Mouse (Mus musculus): ENCODE measurements at regions not wholly inside any gene's neighbourhood (a gene's known extent, or its start where the extent isn't known, plus 50 kb on each side); places are given as distances from the start of the nearest gene placed in this dataset.
A peak's percentile ranks its signal among the peaks of the same experiment; 100 is the strongest.

DNA sequence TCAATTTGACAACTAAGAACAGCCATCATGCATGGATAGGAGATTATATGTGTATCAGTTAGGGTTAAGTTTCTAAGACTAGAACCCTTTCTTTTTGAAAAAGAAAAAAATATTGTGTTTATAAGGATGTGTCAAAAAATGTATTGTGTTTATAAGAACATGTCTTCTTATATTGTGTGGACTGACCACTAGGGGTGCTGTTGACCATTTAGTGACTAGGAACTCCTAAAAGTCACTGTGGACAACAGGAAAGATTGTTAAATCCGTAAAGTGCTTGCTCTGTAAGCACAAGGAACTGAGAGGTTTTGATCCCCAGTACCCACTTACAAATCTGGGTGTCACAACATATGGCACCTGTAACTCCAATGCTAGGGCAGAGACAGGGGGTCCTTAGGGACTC is 170.6 kb downstream of the Fndc1 start:
- no peak overlapping the region for H3K4me3 ChIP-seq
- no peak for ATAC-seq (ENCODE audit: low FRiP score, low read depth)
- 67% methylated on average over 1 of the region's 1 CpGs for WGBS

DNA sequence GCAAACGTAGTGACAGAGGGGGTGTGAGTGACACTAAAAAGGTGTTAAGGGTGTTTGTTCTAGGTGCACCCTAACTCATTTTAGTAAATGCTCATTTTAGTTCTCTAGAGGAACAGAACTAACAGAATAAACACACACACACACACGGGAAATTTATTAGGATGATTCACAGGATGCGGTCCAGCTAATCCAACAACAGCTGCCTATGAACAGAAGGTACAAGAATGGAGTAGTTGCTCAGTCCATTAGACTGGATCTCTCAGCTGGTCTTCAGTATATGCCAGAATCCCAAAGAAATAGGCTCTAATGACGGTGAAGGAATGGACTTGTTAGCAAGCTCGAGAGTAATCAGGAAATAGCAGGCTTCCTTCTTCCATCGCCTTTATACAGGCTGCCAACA is 171.1 kb downstream of the Fndc1 start:
- no peak for ATAC-seq (ENCODE audit: low FRiP score, low read depth)
- Histone ChIP-seq H3K9me3 (no peaks in the 10 kb centered on the region), H3K4me2 (replicated peaks) (no peak overlapping the region), H3K4me3 (no peak overlapping the region), H3K36me3 (no peaks in the 10 kb centered on the region), H3K27me3 (replicated peaks) (no peaks in the 10 kb centered on the region), H3K4me1 (no peaks in the 10 kb centered on the region), H3K27ac (no peak overlapping the region), H3K9ac (no peak overlapping the region)
- 95% methylated on average over 6 of the region's 6 CpGs for WGBS

More for the DNA sequence above, 170.6 kb downstream of the Fndc1 start:
- H3K4me2 ChIP-seq (replicated peaks), result no peak overlapping the region
- H3K9ac ChIP-seq, result no peak overlapping the region
- no peaks in the 10 kb centered on the region for H3K9me3 ChIP-seq
- no peaks in the 10 kb centered on the region for H3K27me3 ChIP-seq (replicated peaks)
- no peaks in the 10 kb centered on the region for H3K4me1 ChIP-seq
- H3K36me3 ChIP-seq, result no peaks in the 10 kb centered on the region
- no peak overlapping the region for H3K27ac ChIP-seq

DNA sequence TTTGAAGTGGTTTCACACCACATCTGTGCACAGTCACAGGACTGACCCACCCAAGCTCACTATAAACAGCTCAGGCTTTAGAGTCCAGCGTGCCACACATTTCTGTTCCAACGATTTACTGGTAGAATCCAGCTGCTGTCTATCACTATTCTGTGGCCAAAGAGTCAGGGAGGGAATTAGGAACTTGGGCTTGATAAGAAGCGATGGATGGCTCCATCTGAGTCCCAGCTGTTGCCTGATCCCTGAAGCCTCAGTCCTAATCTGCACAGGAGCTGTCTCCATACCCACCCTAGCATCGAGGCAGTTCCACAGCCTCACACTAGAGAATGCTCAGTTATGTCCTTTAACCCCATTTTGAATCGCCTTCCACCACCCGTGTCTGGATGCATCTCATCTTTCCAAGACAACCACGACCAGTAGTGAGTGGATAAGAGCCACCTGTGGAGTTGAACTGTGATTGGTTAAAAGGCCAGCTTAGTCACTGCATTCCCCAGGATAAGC is 173.0 kb downstream of the Fndc1 start:
- Histone ChIP-seq H3K27ac (no peak overlapping the region), H3K27me3 (replicated peaks) (no peaks in the 10 kb centered on the region), H3K4me1 (no peaks in the 10 kb centered on the region), H3K4me3 (no peak overlapping the region), H3K9me3 (no peaks in the 10 kb centered on the region), H3K9ac (no peak overlapping the region), H3K4me2 (replicated peaks) (no peak overlapping the region), H3K36me3 (no peaks in the 10 kb centered on the region)
- 81% methylated on average over 7 of the region's 7 CpGs for WGBS
- no peak for ATAC-seq (ENCODE audit: low FRiP score, low read depth)

DNA sequence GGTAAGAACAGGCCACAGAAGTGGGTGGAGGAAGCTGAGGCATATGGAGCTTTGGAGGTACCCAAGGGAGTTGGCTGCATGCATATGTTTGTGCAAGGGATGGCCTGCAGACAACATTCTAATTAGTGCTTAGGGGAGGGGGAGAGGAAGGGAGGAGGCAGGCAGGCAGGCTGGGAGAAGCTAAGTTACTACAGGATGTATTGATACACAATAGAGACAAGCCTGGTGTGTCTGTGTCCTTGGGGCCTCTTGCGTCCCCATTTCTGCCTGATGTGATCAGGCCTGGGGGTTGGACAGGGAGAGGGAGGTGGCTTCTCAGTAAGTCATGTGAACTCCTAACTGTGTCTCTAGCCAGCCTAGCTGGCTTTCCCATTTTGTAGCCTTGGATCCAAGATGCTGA is 175.1 kb downstream of the Fndc1 start:
- H3K4me2 ChIP-seq (replicated peaks), result no peak overlapping the region
- no peak for ATAC-seq (ENCODE audit: low FRiP score, low read depth)
- no peaks in the 10 kb centered on the region for H3K9me3 ChIP-seq
- no peaks in the 10 kb centered on the region for H3K27me3 ChIP-seq (replicated peaks)
- H3K27ac ChIP-seq, result no peak overlapping the region
- 79% methylated on average over 1 of the region's 1 CpGs for WGBS
- H3K36me3 ChIP-seq, result no peaks in the 10 kb centered on the region
- H3K4me1 ChIP-seq, result no peaks in the 10 kb centered on the region
- no peak overlapping the region for H3K4me3 ChIP-seq
- H3K9ac ChIP-seq, result no peak overlapping the region

DNA sequence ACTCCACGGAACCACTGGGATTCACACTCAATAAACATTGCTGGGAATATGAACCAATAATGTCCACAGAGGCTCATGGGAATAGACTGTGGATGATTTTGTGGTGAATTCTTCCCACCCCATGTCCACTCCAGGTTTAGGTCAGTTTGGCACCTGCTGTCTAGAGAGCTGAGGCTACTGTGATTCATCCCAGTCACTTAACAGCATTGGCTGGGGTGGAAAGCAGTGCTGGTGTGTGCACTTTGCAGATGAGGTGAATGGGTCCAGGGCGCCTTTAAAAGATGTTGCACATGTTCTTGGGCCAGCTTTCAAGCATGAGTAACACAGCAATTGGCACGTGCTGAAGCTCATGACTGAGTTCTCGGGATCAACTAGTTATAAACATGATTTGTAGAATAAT is 176.7 kb downstream of the Fndc1 start:
- no peak overlapping the region for H3K27ac ChIP-seq
- ATAC-seq (ENCODE audit: low FRiP score, low read depth), result no peak
- no peak overlapping the region for H3K4me3 ChIP-seq
- H3K9ac ChIP-seq, result no peak overlapping the region
- no peaks in the 10 kb centered on the region for H3K27me3 ChIP-seq (replicated peaks)
- no peaks in the 10 kb centered on the region for H3K9me3 ChIP-seq
- no peaks in the 10 kb centered on the region for H3K4me1 ChIP-seq
- WGBS, result 90% methylated on average over 4 of the region's 4 CpGs
- H3K36me3 ChIP-seq, result no peaks in the 10 kb centered on the region
- H3K4me2 ChIP-seq (replicated peaks), result no peak overlapping the region

DNA sequence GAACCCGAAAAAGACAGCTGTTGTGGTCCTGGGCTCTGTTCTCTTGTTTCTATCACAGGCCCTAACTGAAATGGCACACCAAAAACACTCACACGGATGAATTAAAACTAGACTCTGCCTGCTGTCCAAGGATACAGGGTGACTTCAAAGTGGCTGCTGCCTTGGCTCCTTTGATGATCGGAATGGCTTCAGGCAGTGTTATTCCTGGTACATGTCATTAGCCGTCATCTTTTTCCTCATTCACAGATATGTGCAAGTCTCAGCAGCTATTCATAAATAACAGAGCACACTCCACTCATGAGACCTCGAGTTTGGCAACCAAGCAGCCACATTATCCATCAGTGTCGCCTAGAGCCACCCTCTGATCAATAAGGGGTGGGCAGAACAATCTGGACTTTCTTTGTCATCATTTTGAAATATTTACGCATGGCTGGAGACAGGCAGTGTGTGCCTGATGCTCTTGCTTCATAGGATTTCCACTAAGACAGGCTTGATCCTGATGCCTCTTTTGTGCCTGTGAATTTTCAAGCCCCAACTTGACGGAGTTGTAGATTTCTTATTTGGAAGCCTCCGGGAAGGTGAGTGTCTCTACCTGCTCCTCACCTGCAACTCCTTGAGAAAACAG is 182.1 kb downstream of the Fndc1 start:
- Histone ChIP-seq H3K9ac (no peak overlapping the region), H3K9me3 (no peaks in the 10 kb centered on the region), H3K4me1 (peaks cover 7% of the 10 kb centered on the region; the same call in 1 of the 2 replicates), H3K36me3 (no peaks in the 10 kb centered on the region), H3K27me3 (replicated peaks) (no peaks in the 10 kb centered on the region), H3K4me3 (no peak overlapping the region), H3K4me2 (replicated peaks) (no peak overlapping the region), H3K27ac (no peak overlapping the region)
- no peak for ATAC-seq (ENCODE audit: low FRiP score, low read depth)
- WGBS, result 66% methylated on average over 9 of the region's 9 CpGs

DNA sequence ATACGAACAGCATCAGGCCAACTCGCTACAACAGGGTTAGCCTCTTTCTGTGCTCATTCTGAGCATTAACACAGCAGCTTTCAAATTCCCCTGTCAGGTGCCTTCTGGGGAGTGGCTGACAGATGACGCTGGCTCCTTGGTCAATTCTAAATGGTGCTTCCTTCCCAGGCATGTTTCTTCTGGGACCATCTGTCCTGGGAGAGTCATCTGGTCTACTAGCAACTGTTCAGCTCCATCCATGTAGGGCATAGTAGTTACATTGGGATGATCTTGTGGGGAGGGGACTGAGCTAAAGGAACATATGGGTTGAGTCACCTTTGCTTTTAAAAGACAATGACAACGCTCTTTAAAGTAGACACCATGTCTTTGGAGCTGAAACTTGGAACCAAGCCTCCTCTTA is 183.5 kb downstream of the Fndc1 start:
- Histone ChIP-seq H3K4me1 (peaks cover 7% of the 10 kb centered on the region; the same call in 1 of the 2 replicates), H3K4me3 (no peak overlapping the region), H3K9me3 (no peaks in the 10 kb centered on the region), H3K36me3 (no peaks in the 10 kb centered on the region), H3K4me2 (replicated peaks) (no peak overlapping the region), H3K9ac (no peak overlapping the region), H3K27me3 (replicated peaks) (no peaks in the 10 kb centered on the region), H3K27ac (no peak overlapping the region)
- ATAC-seq (ENCODE audit: low FRiP score, low read depth), result no peak
- 95% methylated on average over 4 of the region's 4 CpGs for WGBS

DNA sequence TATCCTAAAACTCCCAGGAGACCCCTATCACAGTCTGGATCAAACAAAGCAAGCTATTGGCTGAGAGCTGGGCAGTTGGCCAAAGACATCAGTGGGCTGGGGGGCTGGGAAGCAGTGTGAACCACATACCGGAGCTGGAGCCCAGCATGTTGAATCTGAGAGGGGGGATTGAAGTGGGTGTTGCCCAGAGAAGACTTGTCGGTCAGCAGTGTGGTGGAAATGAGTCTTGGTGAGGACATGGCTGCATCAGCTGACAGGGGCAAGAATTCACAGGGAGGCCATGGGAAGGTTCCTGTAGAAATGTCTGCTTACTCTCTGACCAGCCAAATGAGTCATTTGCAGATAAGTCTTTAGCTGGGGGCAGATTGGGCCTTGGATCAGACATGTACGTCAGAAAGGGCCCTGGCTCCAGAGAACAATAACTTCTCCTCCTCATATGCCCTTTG is 184.6 kb downstream of the Fndc1 start:
- Histone ChIP-seq H3K9me3 (no peaks in the 10 kb centered on the region), H3K9ac (no peak overlapping the region), H3K27me3 (replicated peaks) (no peaks in the 10 kb centered on the region), H3K27ac (no peak overlapping the region), H3K36me3 (no peaks in the 10 kb centered on the region), H3K4me1 (peaks cover 7% of the 10 kb centered on the region; the same call in 1 of the 2 replicates), H3K4me2 (replicated peaks) (no peak overlapping the region), H3K4me3 (no peak overlapping the region)
- peak; percentile 25; the same call in 1 of the 2 replicates for ATAC-seq (ENCODE audit: low FRiP score, low read depth)
- WGBS, result 50% methylated on average over 3 of the region's 3 CpGs

DNA sequence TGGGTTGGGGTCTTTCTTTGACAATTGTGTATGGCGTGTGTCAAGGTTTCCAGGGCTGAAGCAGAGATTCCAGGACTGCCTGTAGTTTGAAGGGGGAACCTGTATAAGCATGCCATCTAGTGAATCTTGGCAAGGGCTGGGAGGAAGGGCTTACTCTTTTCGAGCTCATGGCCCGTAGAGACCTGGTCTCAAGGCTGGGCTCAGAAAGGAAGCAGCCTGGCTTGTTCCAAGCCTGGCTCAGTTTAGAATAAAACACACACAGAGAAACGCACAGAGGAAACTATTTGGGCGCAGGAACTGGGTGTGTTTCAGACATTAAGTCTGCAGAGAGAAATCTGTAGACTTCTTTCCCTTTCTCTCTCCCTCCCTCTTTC is 192.8 kb downstream of the Fndc1 start:
- Histone ChIP-seq H3K4me2 (replicated peaks) (no peak overlapping the region), H3K27ac (no peak overlapping the region), H3K9me3 (no peaks in the 10 kb centered on the region), H3K9ac (no peak overlapping the region), H3K4me3 (no peak overlapping the region), H3K27me3 (replicated peaks) (no peaks in the 10 kb centered on the region), H3K36me3 (no peaks in the 10 kb centered on the region), H3K4me1 (no peaks in the 10 kb centered on the region)
- WGBS, result 71% methylated on average over 5 of the region's 5 CpGs
- ATAC-seq (ENCODE audit: low FRiP score, low read depth), result no peak

DNA sequence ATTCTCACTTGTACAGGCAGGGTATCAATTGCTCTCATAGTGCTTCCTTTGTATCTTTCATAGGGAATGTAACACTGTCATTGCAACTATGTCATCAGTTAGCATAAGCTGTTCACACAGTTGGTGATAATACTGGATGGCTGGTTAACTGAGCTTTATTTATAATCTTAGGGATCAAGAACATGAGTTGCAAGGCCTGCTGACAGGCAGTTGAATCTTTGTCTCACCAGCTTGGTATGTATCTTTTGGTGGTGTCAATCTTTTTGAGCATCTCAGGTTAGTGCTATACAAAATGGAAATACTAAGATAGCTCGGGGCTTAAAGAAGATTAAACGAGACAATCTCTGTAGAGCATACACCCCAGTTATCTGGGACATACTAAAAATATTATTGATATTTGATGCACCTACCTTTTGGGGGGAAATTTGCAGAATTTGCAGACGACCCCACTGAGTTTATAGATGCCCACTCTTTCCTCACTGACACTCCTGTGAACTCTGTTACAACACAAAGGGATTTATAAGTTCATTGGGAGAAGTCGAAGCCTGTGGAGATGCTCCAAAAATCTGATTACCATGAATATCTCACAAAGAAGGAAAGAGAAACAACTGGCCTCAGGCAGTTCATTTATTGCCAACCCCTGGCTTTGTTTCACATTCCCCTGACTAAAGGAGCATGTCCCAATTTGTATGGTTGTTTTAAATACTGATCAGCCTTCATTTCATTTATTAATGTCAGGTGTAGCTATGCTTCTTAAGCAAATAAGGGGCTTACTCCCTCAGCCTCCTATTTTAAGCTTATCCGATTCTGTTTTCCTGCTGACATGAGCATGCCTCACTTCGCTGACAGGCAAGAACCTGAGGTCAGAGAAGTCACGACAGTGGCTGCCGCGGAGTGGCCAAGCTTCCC is 193.5 kb downstream of the Fndc1 start:
- Histone ChIP-seq H3K4me3 (no peak overlapping the region), H3K4me2 (replicated peaks) (no peak overlapping the region), H3K27me3 (replicated peaks) (no peaks in the 10 kb centered on the region), H3K9me3 (no peaks in the 10 kb centered on the region), H3K4me1 (no peaks in the 10 kb centered on the region), H3K36me3 (no peaks in the 10 kb centered on the region), H3K27ac (no peak overlapping the region), H3K9ac (no peak overlapping the region)
- no peak for ATAC-seq (ENCODE audit: low FRiP score, low read depth)
- 69% methylated on average over 9 of the region's 9 CpGs for WGBS

DNA sequence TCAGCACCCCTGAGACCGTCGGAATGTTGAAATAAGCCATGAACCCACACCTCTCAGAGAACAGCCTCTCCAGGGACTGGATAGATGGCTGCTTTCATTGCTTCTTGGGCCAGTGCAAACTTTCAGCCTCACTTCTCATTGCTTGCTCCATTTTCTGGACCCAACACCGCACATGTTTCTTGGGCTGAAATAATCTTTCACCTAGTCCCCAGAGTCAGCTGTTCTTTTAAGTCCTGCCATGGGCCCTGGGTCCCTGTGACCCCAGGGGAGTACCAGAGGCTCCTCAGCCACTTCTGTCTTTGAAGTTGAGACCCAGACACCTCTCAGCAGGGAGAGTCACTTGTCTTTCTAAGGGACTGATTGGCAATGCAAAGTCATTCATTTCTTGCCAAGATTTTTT is 201.4 kb downstream of the Fndc1 start:
- no peak for ATAC-seq (ENCODE audit: low FRiP score, low read depth)
- no peak overlapping the region for H3K9ac ChIP-seq
- no peak overlapping the region for H3K4me2 ChIP-seq (replicated peaks)
- H3K4me1 ChIP-seq, result no peaks in the 10 kb centered on the region
- no peak overlapping the region for H3K27ac ChIP-seq
- no peaks in the 10 kb centered on the region for H3K9me3 ChIP-seq
- no peak overlapping the region for H3K4me3 ChIP-seq
- H3K27me3 ChIP-seq (replicated peaks), result no peaks in the 10 kb centered on the region
- no peaks in the 10 kb centered on the region for H3K36me3 ChIP-seq
- 89% methylated on average over 3 of the region's 3 CpGs for WGBS

DNA sequence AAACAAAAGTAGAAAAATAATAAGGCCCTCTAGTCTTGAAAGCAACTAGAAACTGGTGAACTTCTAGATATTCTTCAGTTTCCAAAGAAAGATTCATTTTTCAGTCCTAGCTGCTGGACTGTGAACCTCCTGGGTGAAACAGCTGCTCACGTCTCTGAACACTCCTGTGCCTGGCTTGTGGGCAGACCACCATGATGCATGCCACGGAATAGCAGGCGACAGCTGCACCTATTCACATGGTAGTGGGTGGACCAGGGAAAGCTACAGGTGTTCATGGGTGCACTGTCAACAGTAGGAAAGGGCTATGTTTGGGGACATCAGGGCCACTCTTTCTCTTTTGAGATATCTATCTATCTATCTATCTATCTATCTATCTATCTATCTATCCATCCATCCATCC is 203.7 kb downstream of the Fndc1 start:
- H3K27ac ChIP-seq, result no peak overlapping the region
- no peaks in the 10 kb centered on the region for H3K36me3 ChIP-seq
- no peaks in the 10 kb centered on the region for H3K9me3 ChIP-seq
- no peaks in the 10 kb centered on the region for H3K4me1 ChIP-seq
- no peak overlapping the region for H3K9ac ChIP-seq
- no peak overlapping the region for H3K4me3 ChIP-seq
- H3K4me2 ChIP-seq (replicated peaks), result no peak overlapping the region
- WGBS, result 86% methylated on average over 3 of the region's 3 CpGs
- H3K27me3 ChIP-seq (replicated peaks), result no peaks in the 10 kb centered on the region
- no peak for ATAC-seq (ENCODE audit: low FRiP score, low read depth)

All from neural tube, embryonic 12.5 days (tissue).